Mouse (Mus musculus) neural tube, embryonic 14.5 days (tissue): ENCODE data around the gene Cavin2. TPM values are rescaled to one million over a fixed set of nuclear protein-coding genes. Genes with fewer than 3 reads are reported as not detected.
A peak's percentile ranks its signal among the peaks of the same experiment; 100 is the strongest.

Experiments
- ATAC-seq: fragments of 200-750 bp; cut with Nextera tagmentation; 2 replicates; pipeline ENCODE4 v1.8.0; 2017; ENCODE audit warnings: low read depth, mild to moderate bottlenecking, moderate TSS enrichment, moderate library complexity
- H3K27ac ChIP-seq: fragments of 300-500 bp; sonication (generic); 2 replicates; pipeline ENCODE4 v1.5.1; 2014; ENCODE audit warnings: low read depth, mild to moderate bottlenecking, control low read depth, low read length, moderate library complexity, mixed read lengths
- H3K27me3 ChIP-seq: fragments of 300-500 bp; sonication (generic); 2 replicates; pipeline ENCODE4 v1.6.1; 2014; ENCODE audit warnings: low read length; ENCODE audit not compliant: control insufficient read depth, insufficient read depth
- H3K36me3 ChIP-seq: fragments of 300-500 bp; sonication (generic); 2 replicates; pipeline ENCODE4 v1.6.1; 2014; ENCODE audit warnings: low read length, mixed read lengths; ENCODE audit not compliant: control insufficient read depth, insufficient read depth
- H3K4me1 ChIP-seq: fragments of 300-500 bp; sonication (generic); 2 replicates; pipeline ENCODE4 v1.6.1; 2014; ENCODE audit warnings: low read length; ENCODE audit not compliant: control insufficient read depth, insufficient read depth
- H3K4me2 ChIP-seq: fragments of 300-500 bp; sonication (generic); 2 replicates; pipeline ENCODE4 v1.6.1; 2014; ENCODE audit warnings: mild to moderate bottlenecking, low read depth, low read length, control low read depth
- H3K4me3 ChIP-seq: fragments of 300-500 bp; sonication (generic); 2 replicates; pipeline ENCODE4 v1.5.1; 2014; ENCODE audit warnings: low read depth, low read length, control low read depth, mixed read lengths
- H3K9ac ChIP-seq: fragments of 300-500 bp; sonication (generic); replicated peaks from 2 replicates; pipeline ENCODE4 v1.6.1; 2014; ENCODE audit warnings: low read depth, mild to moderate bottlenecking, control low read depth, low read length, mixed read lengths
- H3K9me3 ChIP-seq: fragments of 300-500 bp; sonication (generic); 2 replicates; pipeline ENCODE4 v1.6.1; 2016; ENCODE audit warnings: low read length; ENCODE audit not compliant: control insufficient read depth
- WGBS: fragments of 180-500 bp; shearing (Covaris S2); extraction: QIAGEN DNeasy Blood & Tissue Kit; methylation state at CpG from one replicate; pipeline ENCODE4 v1.1.7; 2014; 5-methylcytosine and 5-hydroxymethylcytosine counted together
- polyA plus RNA-seq: library from polyadenylated mRNA; unstranded; fragments of >200 nt; fragmentation: Nextera tagmentation; extraction: Ambion mirVana; gene quantifications from 2 replicates; pipeline ENCODE4 v1.2.1, GENCODE M21; 2014

The Cavin2 gene
- polyA plus RNA-seq, 1 experiment from 2014 or later, result 9.4 TPM

DNA sequence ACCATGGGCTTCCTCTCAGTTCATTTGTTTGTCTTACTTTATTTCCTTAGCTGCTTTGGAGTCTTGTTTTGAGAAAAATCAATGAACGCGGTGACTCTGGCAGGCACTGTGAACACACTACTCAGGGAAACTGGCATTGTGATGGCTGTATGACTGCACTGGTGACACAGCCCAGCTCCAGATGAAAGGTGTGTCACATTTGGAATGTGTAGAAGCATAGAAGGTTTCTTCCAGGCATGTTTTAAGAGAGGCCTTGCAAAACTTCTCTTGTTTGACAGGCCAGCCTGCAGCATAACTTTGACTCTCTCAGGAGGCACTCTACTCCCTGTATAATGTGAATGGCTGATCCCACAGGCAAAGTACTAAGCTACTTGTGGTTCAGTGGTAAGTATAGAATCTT lies 20.7 kb upstream of the Cavin2 start:
- Histone ChIP-seq H3K4me2 (no peak overlapping the region), H3K27ac (no peak overlapping the region), H3K27me3 (no peaks in the 10 kb centered on the region), H3K9ac (no peak overlapping the region), H3K36me3 (no peaks in the 10 kb centered on the region), H3K9me3 (no peaks in the 10 kb centered on the region), H3K4me1 (peaks cover 6% of the 10 kb centered on the region; the same call in 1 of the 2 replicates), H3K4me3 (no peak overlapping the region)
- no peak for ATAC-seq
- WGBS, result 84% methylated on average over 2 of the region's 2 CpGs

DNA sequence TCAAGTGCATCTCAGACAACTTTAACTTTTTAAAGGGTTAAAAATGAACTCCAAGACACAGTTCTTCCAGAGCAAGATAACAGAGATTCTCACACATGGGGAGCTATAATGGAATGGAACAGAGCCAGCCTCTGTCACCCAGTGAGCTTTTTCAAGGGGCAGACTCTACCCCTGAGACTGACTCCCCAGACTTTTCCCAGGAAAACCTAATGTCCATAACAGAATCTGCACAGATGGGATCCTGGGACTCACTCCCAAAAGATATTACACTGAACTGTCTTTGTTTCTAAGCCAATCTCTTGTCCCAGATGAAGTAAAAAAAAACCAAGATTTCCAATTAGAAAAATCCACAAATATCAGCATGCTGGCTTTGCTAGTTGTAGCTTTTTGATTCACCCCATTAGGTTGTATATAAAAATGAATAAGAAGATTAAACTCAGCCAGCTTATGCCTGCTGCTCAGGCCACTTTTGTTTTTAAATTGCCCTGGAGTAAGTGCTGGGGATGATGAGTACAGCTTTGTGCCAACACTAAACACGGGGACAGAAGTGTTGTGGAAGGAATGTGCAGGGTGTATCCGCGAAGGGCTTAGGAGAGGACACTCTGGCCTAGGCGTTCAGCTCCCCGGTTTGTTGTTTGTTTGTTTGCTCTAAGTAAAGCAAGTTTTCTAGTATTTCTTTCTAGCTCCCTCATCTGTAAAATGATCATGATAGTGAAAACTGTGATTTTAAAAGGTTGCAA lies 18.6 kb upstream of the Cavin2 start:
- ATAC-seq, result no peak
- Histone ChIP-seq H3K9ac (no peak overlapping the region), H3K4me1 (peaks cover 6% of the 10 kb centered on the region; the same call in 1 of the 2 replicates), H3K27me3 (no peaks in the 10 kb centered on the region), H3K9me3 (no peaks in the 10 kb centered on the region), H3K4me3 (no peak overlapping the region), H3K27ac (no peak overlapping the region), H3K36me3 (no peaks in the 10 kb centered on the region), H3K4me2 (no peak overlapping the region)
- WGBS, result 75% methylated on average over 5 of the region's 5 CpGs

DNA sequence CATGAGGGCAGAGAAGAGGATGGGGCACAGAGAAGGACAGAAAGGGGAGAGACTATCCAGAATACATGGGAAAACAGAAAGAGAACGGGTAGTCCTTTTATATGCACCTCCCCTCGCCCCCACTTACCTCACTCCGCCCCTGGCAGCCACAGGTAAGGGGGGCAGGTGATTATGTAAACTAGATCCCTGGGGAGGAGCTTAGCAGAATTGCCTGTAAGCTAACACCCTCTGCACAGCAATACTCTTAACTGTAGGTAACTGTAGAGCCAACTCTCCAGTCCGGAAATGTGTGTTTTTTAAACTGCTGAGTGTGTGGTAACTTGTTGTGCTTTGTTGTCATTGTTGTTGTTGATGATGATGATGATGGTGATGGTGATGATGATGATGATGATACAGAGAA lies 17.1 kb upstream of the Cavin2 start:
- no peak overlapping the region for H3K27ac ChIP-seq
- no peaks in the 10 kb centered on the region for H3K36me3 ChIP-seq
- 52% methylated on average over 4 of the region's 4 CpGs for WGBS
- no peak for ATAC-seq
- no peaks in the 10 kb centered on the region for H3K9me3 ChIP-seq
- no peak overlapping the region for H3K9ac ChIP-seq
- no peak overlapping the region for H3K4me2 ChIP-seq
- peaks cover 6% of the 10 kb centered on the region; the same call in 1 of the 2 replicates for H3K4me1 ChIP-seq
- no peaks in the 10 kb centered on the region for H3K27me3 ChIP-seq
- H3K4me3 ChIP-seq, result no peak overlapping the region

DNA sequence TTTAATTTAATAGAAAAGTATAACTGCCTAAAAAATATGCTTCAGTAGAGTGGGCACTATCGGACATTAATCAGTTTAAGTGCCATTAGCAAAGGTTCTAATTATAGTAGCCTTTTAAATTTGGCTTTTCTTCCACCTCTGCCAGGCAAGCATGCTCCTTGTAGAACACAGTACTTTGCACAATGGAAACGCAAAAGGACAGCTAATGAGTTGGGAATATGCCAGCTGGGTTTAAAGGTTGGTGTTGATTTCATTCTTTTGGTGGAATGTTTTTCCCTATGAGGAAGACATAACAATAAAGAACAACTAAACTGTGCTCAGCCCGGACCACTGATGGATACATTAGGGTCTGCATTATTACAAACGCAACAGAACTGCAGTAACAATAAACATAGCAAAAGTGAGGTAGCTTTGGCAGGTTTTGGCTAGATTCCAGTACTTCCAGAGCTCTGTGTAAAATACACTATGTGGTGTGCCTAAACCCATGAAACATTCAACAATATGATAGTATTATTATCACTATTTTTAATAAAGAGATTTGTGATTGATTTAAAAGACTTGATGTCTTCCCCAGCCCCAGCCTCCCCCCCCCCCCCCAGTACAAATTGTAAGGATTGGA lies 16.2 kb upstream of the Cavin2 start:
- ATAC-seq, result no peak; the same call in 1 of the 2 replicates
- no peak overlapping the region for H3K9ac ChIP-seq
- no peaks in the 10 kb centered on the region for H3K9me3 ChIP-seq
- H3K36me3 ChIP-seq, result no peaks in the 10 kb centered on the region
- WGBS, result 48% methylated on average over 4 of the region's 4 CpGs
- no peaks in the 10 kb centered on the region for H3K27me3 ChIP-seq
- H3K4me1 ChIP-seq, result peaks cover 2% of the 10 kb centered on the region; the same call in 1 of the 2 replicates
- no peak overlapping the region for H3K27ac ChIP-seq
- no peak overlapping the region for H3K4me2 ChIP-seq
- H3K4me3 ChIP-seq, result no peak overlapping the region

DNA sequence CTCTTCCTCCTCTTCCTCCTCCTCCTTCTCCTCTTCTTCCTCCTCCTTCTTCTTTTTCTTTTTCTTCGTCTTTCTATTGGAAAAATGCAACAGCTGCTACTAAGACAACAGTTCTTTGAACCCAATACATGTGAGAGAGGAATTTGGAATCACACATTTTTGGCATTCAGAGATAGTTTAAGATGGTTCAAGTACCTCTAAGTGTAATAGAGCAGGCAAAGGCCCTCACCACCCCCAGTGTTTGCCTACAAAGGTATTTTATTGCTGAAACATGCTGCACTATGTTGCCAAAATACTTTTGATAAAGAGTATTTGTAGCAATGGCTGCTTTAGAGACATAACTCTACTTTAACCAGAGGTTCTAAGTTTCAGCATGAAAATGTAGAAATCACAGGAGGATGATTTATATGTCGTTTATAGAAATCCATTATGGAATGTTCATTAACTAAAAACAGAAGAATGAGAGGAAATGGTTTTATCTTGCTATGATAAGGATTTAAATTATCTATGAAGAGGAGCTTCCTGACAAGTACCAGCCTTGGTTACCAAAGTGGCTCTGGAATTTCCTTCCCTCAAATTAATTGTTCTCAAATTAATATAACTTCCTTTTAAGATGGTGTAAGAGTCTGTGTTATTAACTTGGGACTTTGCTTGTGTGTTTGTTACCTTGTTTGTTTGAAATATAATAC lies 10.9 kb upstream of the Cavin2 start:
- H3K9ac ChIP-seq, result no peak overlapping the region
- WGBS, result 84% methylated on average over 2 of the region's 2 CpGs

DNA sequence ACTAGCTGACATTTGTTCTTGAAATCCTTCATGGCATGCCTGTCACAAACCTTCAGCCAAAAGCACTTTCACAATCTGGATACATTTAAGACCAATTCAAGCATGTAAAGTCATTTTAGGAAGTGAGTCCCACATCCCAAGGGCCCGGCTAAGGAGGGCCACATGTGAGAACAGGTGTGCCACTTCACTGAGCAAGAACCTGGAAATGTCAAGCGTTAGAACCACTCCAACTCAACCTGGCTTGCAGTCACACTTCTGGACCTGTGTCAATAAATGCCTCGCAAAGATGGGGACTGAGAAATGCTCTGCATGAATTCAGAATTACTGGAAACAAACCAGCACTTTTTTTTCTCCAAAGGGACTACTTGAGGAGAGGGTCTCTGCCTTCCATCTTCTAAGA lies 725 bp upstream of the Cavin2 start:
- H3K27ac ChIP-seq, result no peak overlapping the region
- 88% methylated on average over 3 of the region's 3 CpGs for WGBS
- H3K4me3 ChIP-seq, result no peak overlapping the region
- H3K36me3 ChIP-seq, result no peaks in the 10 kb centered on the region
- no peaks in the 10 kb centered on the region for H3K9me3 ChIP-seq
- H3K9ac ChIP-seq, result no peak overlapping the region
- no peaks in the 10 kb centered on the region for H3K27me3 ChIP-seq
- H3K4me2 ChIP-seq, result no peak overlapping the region
- ATAC-seq, result no peak
- H3K4me1 ChIP-seq, result no peaks in the 10 kb centered on the region

More for the DNA sequence above, 10.9 kb upstream of the Cavin2 start:
- Histone ChIP-seq H3K36me3 (no peaks in the 10 kb centered on the region), H3K9me3 (no peaks in the 10 kb centered on the region), H3K4me1 (no peaks in the 10 kb centered on the region), H3K4me3 (no peak overlapping the region), H3K27me3 (no peaks in the 10 kb centered on the region), H3K27ac (no peak overlapping the region), H3K4me2 (no peak overlapping the region)
- ATAC-seq, result no peak

DNA sequence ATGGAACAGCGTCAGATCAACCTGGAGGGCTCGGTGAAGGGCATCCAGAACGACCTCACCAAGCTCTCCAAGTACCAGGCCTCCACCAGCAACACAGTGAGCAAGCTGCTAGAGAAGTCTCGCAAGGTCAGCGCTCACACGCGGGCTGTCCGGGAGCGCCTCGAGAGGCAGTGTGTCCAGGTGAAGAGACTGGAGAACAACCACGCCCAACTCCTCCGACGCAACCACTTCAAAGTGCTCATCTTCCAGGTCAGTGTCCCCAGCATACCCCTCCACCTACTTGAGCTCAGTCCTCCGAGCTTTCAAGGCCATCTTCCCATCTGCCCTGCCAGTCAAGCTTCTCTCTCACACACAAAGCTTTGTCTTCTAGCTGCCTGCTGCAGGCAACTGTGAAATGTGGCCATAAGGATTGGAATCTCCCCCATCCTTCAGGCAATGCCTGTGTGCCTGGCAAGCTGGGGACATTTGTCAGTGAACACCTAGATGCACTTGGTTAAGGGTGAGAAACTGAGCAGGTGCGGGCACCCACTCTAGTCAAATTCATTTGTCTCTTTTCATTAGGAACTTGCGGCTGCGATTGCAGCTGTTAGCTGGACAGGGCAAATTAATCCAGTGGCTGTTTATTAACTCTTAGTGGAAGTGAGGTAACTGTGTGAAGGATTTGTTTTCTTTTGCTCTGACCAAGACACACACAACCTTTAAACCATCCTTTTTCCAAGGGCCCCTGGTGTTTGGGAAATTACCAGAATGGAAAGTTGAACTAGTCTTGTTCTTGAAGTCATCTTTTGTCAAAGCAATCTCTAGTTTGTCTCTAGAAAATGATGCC lies 907 bp downstream of the Cavin2 start:
- no peaks in the 10 kb centered on the region for H3K4me1 ChIP-seq
- ATAC-seq, result peak; percentile 30; the same call in 1 of the 2 replicates
- H3K27ac ChIP-seq, result no peak overlapping the region
- H3K4me3 ChIP-seq, result no peak overlapping the region
- no peaks in the 10 kb centered on the region for H3K9me3 ChIP-seq
- H3K27me3 ChIP-seq, result no peaks in the 10 kb centered on the region
- H3K36me3 ChIP-seq, result no peaks in the 10 kb centered on the region
- peak overlapping the region; percentile 18; the same call in 1 of the 2 replicates for H3K4me2 ChIP-seq
- WGBS, result 80% methylated on average over 17 of the region's 17 CpGs
- H3K9ac ChIP-seq, result no peak overlapping the region

DNA sequence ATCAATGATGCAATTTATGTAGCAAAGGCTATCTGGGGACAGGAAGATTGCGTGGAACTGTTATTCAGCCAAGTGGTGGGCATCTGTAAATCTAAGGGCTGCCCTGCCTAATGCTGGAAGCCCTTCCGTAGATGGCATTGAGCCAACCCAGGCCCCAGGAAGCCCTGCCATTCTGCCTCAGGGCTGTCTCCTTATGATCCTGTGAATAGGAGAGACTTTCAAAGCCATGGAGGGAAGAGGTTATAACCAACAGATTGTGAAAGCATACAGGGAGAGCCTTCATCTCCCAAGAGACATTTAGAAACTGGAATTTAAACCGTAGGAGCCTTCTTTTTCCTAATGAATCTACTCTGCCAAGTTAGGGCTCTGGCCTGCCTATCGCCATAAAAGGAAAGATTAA lies 1.7 kb downstream of the Cavin2 start:
- Histone ChIP-seq H3K27me3 (no peaks in the 10 kb centered on the region), H3K4me2 (no peak overlapping the region), H3K36me3 (no peaks in the 10 kb centered on the region), H3K4me3 (no peak overlapping the region), H3K9me3 (no peaks in the 10 kb centered on the region), H3K9ac (no peak overlapping the region), H3K27ac (no peak overlapping the region), H3K4me1 (no peaks in the 10 kb centered on the region)
- ATAC-seq, result peak; percentile 71
- WGBS, result 34% methylated on average over 4 of the region's 4 CpGs
